Mouse (Mus musculus): ENCODE data around the gene Tcaf3. TPM values are rescaled to one million over a fixed set of nuclear protein-coding genes. Genes with fewer than 3 reads are reported as not detected.

Gene Tcaf3
- total RNA-seq (2012; rRNA removed), result not detected in 2 replicates

DNA sequence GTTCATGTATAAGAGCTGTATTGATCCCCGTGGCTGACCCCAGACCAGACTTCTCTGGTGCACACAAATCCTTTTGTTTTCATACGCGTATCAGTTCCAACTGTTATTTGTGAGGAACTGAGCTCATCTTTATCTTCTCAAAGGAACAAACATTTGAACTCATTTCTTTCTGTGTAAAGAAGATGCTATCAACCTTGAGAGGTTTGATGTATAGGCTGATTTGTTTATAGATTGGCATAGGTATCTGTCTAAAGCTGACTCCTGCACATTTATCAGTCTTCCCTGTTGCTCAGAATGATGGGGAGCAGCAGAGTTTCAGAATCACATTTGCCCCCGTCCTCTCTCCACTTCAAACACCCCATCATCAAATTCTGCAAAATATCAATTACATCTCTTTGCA lies at the start of gene Tcaf3:
Gene Tcaf3, minus strand, starts transcription at position 101 of the 400 bp plus-strand sequence.
- no peak for TF ChIP-seq HCFC1 (IDR thresholded peaks at IDR 0.05; ENCODE audit: borderline replicate concordance, insufficient read depth, low read length)
- no peak for TF ChIP-seq CHD2 (IDR thresholded peaks at IDR 0.05; ENCODE audit: low read depth, low read length)
- TF ChIP-seq MAFK (IDR thresholded peaks at IDR 0.05; ENCODE audit: insufficient read depth, low read depth, low read length), result no peak
- TF ChIP-seq ZNF384 (IDR thresholded peaks at IDR 0.05; ENCODE audit: low read depth, low read length), result no peak
- no peak for TF ChIP-seq ZC3H11A (IDR thresholded peaks at IDR 0.05; ENCODE audit: borderline replicate concordance, low read depth, low read length)
- Histone ChIP-seq H3K4me1 (ENCODE audit: control insufficient read depth in 2 of 2, insufficient read depth in 2 of 2, low read length in 2 of 2, poor library complexity in 1 of 2) (no peaks in the 10 kb centered on the region), H3K27ac (ENCODE audit: insufficient read depth, low read depth, low read length, poor library complexity, severe bottlenecking) (no peak within 1 kb of the TSS), H3K9ac (ENCODE audit: insufficient read depth, low read depth, low read length, poor library complexity, severe bottlenecking) (no peak within 1 kb of the TSS), H3K36me3 (ENCODE audit: control insufficient read depth, insufficient read depth, low read length, poor library complexity, severe bottlenecking) (no peaks in the 10 kb centered on the region), H3K4me3 (ENCODE audit: insufficient read depth in 1 of 2, low read depth in 1 of 2, low read length in 2 of 2, poor library complexity in 1 of 2, severe bottlenecking in 1 of 2) (no peak within 1 kb of the TSS), H3K9me3 (ENCODE audit: control insufficient read depth, insufficient read depth, low read depth, low read length) (no peaks in the 10 kb centered on the region)
- DNase-seq (ENCODE audit: low read depth, low spot score), result no peak
- in situ Hi-C loops (cut with MboI; ENCODE audit: low sequenced_read_pairs in 2 of 2, unreplicated experiment in 2 of 2), result no loop called here

DNA sequence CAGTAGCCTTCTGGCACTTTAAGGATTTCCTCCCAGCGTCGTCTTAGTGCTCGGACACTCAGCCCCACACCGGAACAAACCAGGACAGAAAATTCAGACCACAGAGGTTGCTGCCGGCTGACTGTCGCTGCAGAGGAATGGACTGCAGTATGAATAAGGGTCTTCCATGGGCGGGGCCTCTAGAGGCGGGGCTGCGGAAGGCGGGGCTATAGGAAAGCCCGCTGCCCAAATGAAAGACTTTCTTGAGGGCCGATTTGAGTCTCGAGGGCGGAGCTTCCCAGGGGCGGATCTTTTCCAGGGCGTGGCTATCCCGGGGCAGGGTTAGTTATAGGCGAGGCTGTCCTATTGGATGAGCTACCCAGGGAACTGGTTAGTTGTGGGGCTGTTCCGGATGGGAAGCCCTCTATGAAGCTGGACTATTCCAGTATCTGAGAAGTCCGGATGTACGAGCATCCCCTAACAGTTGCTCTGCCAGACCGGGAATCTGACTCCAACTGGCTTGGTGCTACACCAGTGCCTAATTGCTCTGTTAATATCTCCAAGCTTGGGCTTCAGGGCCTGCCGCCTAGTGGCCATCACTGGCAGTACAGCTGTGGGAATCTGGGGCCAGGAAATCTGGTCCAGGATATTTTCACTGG lies 47.5 kb upstream of the Tcaf3 start, which contains the start of gene Tcaf2:
Gene Tcaf2, minus strand, starts transcription at position 343 of the 638 bp plus-strand sequence.
- TF ChIP-seq CHD2 (IDR thresholded peaks at IDR 0.05; ENCODE audit: low read depth, low read length) (no peak), ZC3H11A (IDR thresholded peaks at IDR 0.05; ENCODE audit: borderline replicate concordance, low read depth, low read length) (no peak), HCFC1 (IDR thresholded peaks at IDR 0.05; ENCODE audit: borderline replicate concordance, insufficient read depth, low read length) (no peak), MAFK (IDR thresholded peaks at IDR 0.05; ENCODE audit: insufficient read depth, low read depth, low read length) (no peak), ZNF384 (IDR thresholded peaks at IDR 0.05; ENCODE audit: low read depth, low read length) (no peak)
- peak; percentile 93 for DNase-seq (ENCODE audit: low read depth, low spot score)
- Histone ChIP-seq H3K27ac (ENCODE audit: insufficient read depth, low read depth, low read length, poor library complexity, severe bottlenecking) (no peak within 1 kb of the TSS), H3K4me1 (ENCODE audit: control insufficient read depth in 2 of 2, insufficient read depth in 2 of 2, low read length in 2 of 2, poor library complexity in 1 of 2) (no peaks in the 10 kb centered on the region), H3K4me3 (ENCODE audit: insufficient read depth in 1 of 2, low read depth in 1 of 2, low read length in 2 of 2, poor library complexity in 1 of 2, severe bottlenecking in 1 of 2) (peak within 1 kb of the TSS; percentile 63 to 85), H3K9me3 (ENCODE audit: control insufficient read depth, insufficient read depth, low read depth, low read length) (no peaks in the 10 kb centered on the region), H3K9ac (ENCODE audit: insufficient read depth, low read depth, low read length, poor library complexity, severe bottlenecking) (no peak within 1 kb of the TSS; the same call in 1 of the 2 replicates), H3K36me3 (ENCODE audit: control insufficient read depth, insufficient read depth, low read length, poor library complexity, severe bottlenecking) (no peaks in the 10 kb centered on the region)
- in situ Hi-C loops (cut with MboI; ENCODE audit: low sequenced_read_pairs in 2 of 2, unreplicated experiment in 2 of 2), result loop anchor here in 1 of 2 experiments (25.0 kb wide), 1 partner anchor 217 kb away; no protein-coding TSS in a partner anchor

GRCm38 (mm10) chr6:42634393-42634792 lies 36.9 kb upstream of the Tcaf3 start:
- DNase-seq (ENCODE audit: low read depth, low spot score), result no peak
- H3K27ac ChIP-seq (ENCODE audit: insufficient read depth, low read depth, low read length, poor library complexity, severe bottlenecking), result no peak overlapping the region
- TF ChIP-seq MAFK (IDR thresholded peaks at IDR 0.05; ENCODE audit: insufficient read depth, low read depth, low read length) (no peak), ZNF384 (IDR thresholded peaks at IDR 0.05; ENCODE audit: low read depth, low read length) (no peak), CHD2 (IDR thresholded peaks at IDR 0.05; ENCODE audit: low read depth, low read length) (no peak), ZC3H11A (IDR thresholded peaks at IDR 0.05; ENCODE audit: borderline replicate concordance, low read depth, low read length) (no peak), HCFC1 (IDR thresholded peaks at IDR 0.05; ENCODE audit: borderline replicate concordance, insufficient read depth, low read length) (no peak)

DNA sequence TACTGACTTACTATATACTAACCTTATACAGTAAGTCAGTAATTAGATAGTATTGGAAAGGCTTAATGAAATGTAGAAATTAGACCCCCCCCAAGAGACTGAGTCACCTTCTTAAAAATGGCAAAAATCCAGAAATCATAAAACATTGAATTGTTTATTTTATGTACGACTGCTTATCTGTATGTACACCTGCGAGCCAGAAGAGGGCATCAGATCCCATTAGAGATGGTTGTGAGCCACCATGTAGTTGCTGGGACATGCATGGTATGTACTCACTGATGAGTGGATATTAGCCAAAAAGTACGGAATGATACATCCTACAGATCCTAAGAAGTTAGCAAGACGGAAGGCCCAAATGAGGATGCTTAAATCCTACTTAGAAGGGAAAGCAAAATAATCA lies 33.9 kb upstream of the Tcaf3 start:
- TF ChIP-seq ZNF384 (IDR thresholded peaks at IDR 0.05; ENCODE audit: low read depth, low read length), result no peak
- no peak for TF ChIP-seq HCFC1 (IDR thresholded peaks at IDR 0.05; ENCODE audit: borderline replicate concordance, insufficient read depth, low read length)
- TF ChIP-seq ZC3H11A (IDR thresholded peaks at IDR 0.05; ENCODE audit: borderline replicate concordance, low read depth, low read length), result no peak
- no peak for TF ChIP-seq MAFK (IDR thresholded peaks at IDR 0.05; ENCODE audit: insufficient read depth, low read depth, low read length)
- TF ChIP-seq CHD2 (IDR thresholded peaks at IDR 0.05; ENCODE audit: low read depth, low read length), result no peak

More at GRCm38 (mm10) chr6:42634393-42634792, 36.9 kb upstream of the Tcaf3 start:
- Histone ChIP-seq H3K4me1 (ENCODE audit: control insufficient read depth in 2 of 2, insufficient read depth in 2 of 2, low read length in 2 of 2, poor library complexity in 1 of 2) (no peaks in the 10 kb centered on the region), H3K36me3 (ENCODE audit: control insufficient read depth, insufficient read depth, low read length, poor library complexity, severe bottlenecking) (no peaks in the 10 kb centered on the region), H3K4me3 (ENCODE audit: insufficient read depth in 1 of 2, low read depth in 1 of 2, low read length in 2 of 2, poor library complexity in 1 of 2, severe bottlenecking in 1 of 2) (no peak overlapping the region), H3K9ac (ENCODE audit: insufficient read depth, low read depth, low read length, poor library complexity, severe bottlenecking) (no peak overlapping the region), H3K9me3 (ENCODE audit: control insufficient read depth, insufficient read depth, low read depth, low read length) (no peaks in the 10 kb centered on the region)
- in situ Hi-C loops (cut with MboI; ENCODE audit: low sequenced_read_pairs in 2 of 2, unreplicated experiment in 2 of 2), result loop anchor here in 1 of 2 experiments (25.0 kb wide), 1 partner anchor 228 kb away; no protein-coding TSS in a partner anchor

More for the DNA sequence above, 33.9 kb upstream of the Tcaf3 start:
- Histone ChIP-seq H3K4me1 (ENCODE audit: control insufficient read depth in 2 of 2, insufficient read depth in 2 of 2, low read length in 2 of 2, poor library complexity in 1 of 2) (no peaks in the 10 kb centered on the region), H3K9ac (ENCODE audit: insufficient read depth, low read depth, low read length, poor library complexity, severe bottlenecking) (no peak overlapping the region), H3K27ac (ENCODE audit: insufficient read depth, low read depth, low read length, poor library complexity, severe bottlenecking) (no peak overlapping the region), H3K4me3 (ENCODE audit: insufficient read depth in 1 of 2, low read depth in 1 of 2, low read length in 2 of 2, poor library complexity in 1 of 2, severe bottlenecking in 1 of 2) (no peak overlapping the region), H3K9me3 (ENCODE audit: control insufficient read depth, insufficient read depth, low read depth, low read length) (no peaks in the 10 kb centered on the region), H3K36me3 (ENCODE audit: control insufficient read depth, insufficient read depth, low read length, poor library complexity, severe bottlenecking) (no peaks in the 10 kb centered on the region)
- in situ Hi-C loops (cut with MboI; ENCODE audit: low sequenced_read_pairs in 2 of 2, unreplicated experiment in 2 of 2), result loop anchor here in 1 of 2 experiments (25.0 kb wide), 1 partner anchor 231 kb away; no protein-coding TSS in a partner anchor
- DNase-seq (ENCODE audit: low read depth, low spot score), result no peak
